Mouse (Mus musculus) urinary bladder, adult 18-20 months (tissue): ENCODE measurements at regions not wholly inside any gene's neighbourhood (a gene's known extent, or its start where the extent isn't known, plus 50 kb on each side); places are given as distances from the start of the nearest gene placed in this dataset.

Experiments used
- DNase-seq, 2 experiments: peaks; one replicate each; pipeline ENCODE4 v3.0.0; 2022; ENCODE audit warnings: low spot score in 2 of 2, mixed read lengths in 2 of 2

- DNase-seq = no peak
Observed at GRCm38 (mm10) chr7:70117930-70118922, 248.3 kb downstream of the Nr2f2 start.

GRCm38 (mm10) chr7:70109013-70109412 is 257.5 kb downstream of the Nr2f2 start:
- no peak for DNase-seq

- DNase-seq = no peak
Observed at GRCm38 (mm10) chr7:70105024-70105423, 261.5 kb downstream of the Nr2f2 start.

GRCm38 (mm10) chr7:70104486-70104885 is 262.0 kb downstream of the Nr2f2 start:
- DNase-seq = no peak

GRCm38 (mm10) chr7:70103680-70104079 is 262.9 kb downstream of the Nr2f2 start:
- no peak for DNase-seq

GRCm38 (mm10) chr7:70099001-70099400 is 267.5 kb downstream of the Nr2f2 start:
- no peak for DNase-seq

- DNase-seq = no peak
Observed at GRCm38 (mm10) chr7:70093916-70094784, 272.4 kb downstream of the Nr2f2 start.

GRCm38 (mm10) chr7:70092089-70092488 is 274.4 kb downstream of the Nr2f2 start:
- no peak for DNase-seq

GRCm38 (mm10) chr7:70089121-70089520 is 277.4 kb downstream of the Nr2f2 start:
- no peak for DNase-seq

GRCm38 (mm10) chr7:70069662-70070061 is 296.9 kb downstream of the Nr2f2 start:
- DNase-seq = no peak

- DNase-seq = no peak
Observed at GRCm38 (mm10) chr7:70067828-70068719, 298.5 kb downstream of the Nr2f2 start.

GRCm38 (mm10) chr7:70067071-70067470 is 299.5 kb downstream of the Nr2f2 start:
- DNase-seq = no peak

- DNase-seq = no peak
Observed at GRCm38 (mm10) chr7:70066448-70066847, 300.1 kb downstream of the Nr2f2 start.

GRCm38 (mm10) chr7:70065471-70066130 is 300.9 kb downstream of the Nr2f2 start:
- DNase-seq = no peak

GRCm38 (mm10) chr7:70047415-70047753 is 319.2 kb downstream of the Nr2f2 start:
- no peak for DNase-seq

GRCm38 (mm10) chr7:70046691-70047414 is 319.7 kb downstream of the Nr2f2 start:
- DNase-seq = no peak

GRCm38 (mm10) chr7:70037011-70037410 is 329.5 kb downstream of the Nr2f2 start:
- no peak for DNase-seq

GRCm38 (mm10) chr7:70032857-70033256 is 333.7 kb downstream of the Nr2f2 start:
- no peak for DNase-seq

GRCm38 (mm10) chr7:70029311-70029710 is 337.2 kb downstream of the Nr2f2 start:
- no peak for DNase-seq

GRCm38 (mm10) chr7:70025527-70025926 is 341.0 kb downstream of the Nr2f2 start:
- peak in 1 of 2 experiments; percentile 2 for DNase-seq
